Mouse (Mus musculus): ENCODE results near the gene Cggbp1.

GRCm38 (mm10) chr16:64803041-64803440, 48.8 kb upstream of the Cggbp1 start:
- TF ChIP-seq CTCF (IDR thresholded peaks at IDR 0.05; ENCODE audit: borderline replicate concordance, insufficient read depth, low read length) (no peak), POLR2A (IDR thresholded peaks at IDR 0.05; ENCODE audit: low read depth, low read length) (no peak)

Measured in embryonic fibroblast, embryonic 13.5 days (primary cell).